Mouse (Mus musculus) central nervous system, embryonic 11.5 days (tissue): ENCODE measurements around the gene Rps4x. TPM values are rescaled to one million over a fixed set of nuclear protein-coding genes. Genes with fewer than 3 reads are reported as not detected.

Source experiments
- polyA plus RNA-seq: library from polyadenylated mRNA; depleted of rRNA; stranded (reverse); fragments of >200 nt; gene quantifications from 2 replicates; pipeline ENCODE4 v1.2.3, GENCODE M21; 2012; rRNA removed

Gene Rps4x
- polyA plus RNA-seq: 1,543 and 2,213 TPM in 2 replicates

DNA sequence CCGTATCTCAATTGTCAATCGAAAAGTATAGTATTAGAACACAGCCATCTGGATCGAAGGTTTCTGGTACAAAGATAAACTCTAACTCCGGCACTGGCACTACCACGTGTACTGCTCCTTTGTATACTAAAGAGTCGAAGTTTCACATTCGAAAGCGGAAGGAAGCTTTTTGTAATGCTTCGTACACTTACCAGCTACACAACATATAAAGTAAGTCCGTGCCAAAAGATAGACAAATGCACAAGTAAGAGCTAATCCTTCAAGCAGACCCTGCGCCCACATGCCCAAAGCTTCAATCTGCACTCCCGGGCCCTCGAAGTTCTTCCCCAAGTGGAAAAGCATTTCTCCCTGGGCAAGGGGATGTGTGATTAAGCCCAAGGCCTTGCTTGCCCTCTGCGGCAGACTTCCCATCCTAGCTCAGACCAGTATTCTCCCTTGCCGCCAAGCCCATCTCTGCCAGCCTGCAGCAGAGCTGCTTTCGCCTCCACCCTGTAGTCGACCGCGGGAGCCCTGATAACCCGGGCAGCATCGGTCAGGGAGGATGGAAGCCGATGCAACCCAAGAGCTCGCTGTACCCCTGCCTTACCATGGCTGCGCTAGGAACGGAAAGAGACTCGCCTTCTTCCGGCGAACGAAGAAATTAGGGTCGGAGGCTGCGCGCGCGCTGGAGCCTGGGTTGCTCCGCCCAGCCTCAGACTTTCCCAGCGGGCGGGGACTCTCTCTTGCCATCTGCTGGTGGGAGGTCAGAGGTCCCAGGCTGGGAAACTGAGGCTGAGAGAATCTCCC, at the start of gene Rps4x:
TSS of gene Rps4x (minus strand) at position 683 of the 786 bp plus-strand sequence.

DNA sequence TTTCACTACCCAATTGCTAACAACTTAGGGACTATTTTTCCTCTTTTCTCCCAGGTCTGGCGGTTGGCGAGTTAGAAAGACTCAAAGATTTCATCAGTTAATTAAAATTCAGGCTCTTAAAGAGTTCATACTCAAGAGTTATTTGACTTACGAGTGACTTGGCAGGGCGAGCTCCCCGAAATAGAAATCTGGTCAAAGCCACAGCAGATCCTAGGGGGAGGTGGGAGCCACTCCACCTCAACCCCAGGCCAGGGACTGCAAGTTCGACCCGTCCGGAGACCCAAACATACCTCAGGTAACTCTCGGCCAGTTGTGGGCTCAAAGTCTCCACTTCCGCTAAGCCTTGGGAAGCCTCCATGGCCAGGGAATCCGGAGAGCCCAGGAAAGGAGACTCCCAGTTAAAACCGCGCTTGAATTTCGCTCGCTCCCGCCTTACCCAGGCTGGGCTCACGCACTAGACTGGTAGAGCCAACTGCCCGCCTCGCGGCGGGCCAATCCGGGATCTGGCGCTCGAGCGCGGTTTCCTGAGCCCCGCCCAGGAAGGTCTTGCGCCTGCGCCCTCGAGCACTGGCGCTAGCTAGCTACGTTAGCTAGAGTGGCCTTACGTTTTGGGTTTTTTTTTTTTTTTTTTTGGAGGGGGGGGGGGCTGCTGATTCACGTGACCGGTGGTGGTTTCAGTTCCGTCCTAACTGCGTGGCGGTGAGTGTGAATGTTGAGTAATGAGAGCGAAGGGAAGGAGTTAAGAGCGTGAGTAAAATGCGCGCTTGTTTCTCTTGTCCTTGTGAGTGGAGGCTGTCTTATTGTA, 32.4 kb downstream of the Rps4x start, which contains the start of gene Ercc6l:
TSS of gene Ercc6l (minus strand) at position 474 of the 805 bp plus-strand sequence.

Other genes with a start within 250 kb of the Rps4x start
- 35.9 and 53.3 TPM in 2 replicates for gene Rtl5, start 118.1 kb downstream of the Rps4x start, polyA plus RNA-seq
- 87.6 and 98.2 TPM in 2 replicates for gene Pin4, start 69.9 kb downstream of the Rps4x start, polyA plus RNA-seq
- gene Ercc6l, start 32.3 kb downstream of the Rps4x start, polyA plus RNA-seq: 8.4 and 12.2 TPM in 2 replicates
- 35.1 and 40.4 TPM in 2 replicates for gene Cited1, start 62.8 kb upstream of the Rps4x start, polyA plus RNA-seq